Mouse (Mus musculus) embryonic facial prominence, embryonic 14.5 days (tissue): ENCODE measurements around the gene 4930452B06Rik. TPM values are rescaled to one million over a fixed set of nuclear protein-coding genes. Genes with fewer than 3 reads are reported as not detected.

Source experiments
- ATAC-seq: fragments of 200-750 bp; cut with Nextera tagmentation; 2 replicates; pipeline ENCODE4 v1.8.0; 2017; ENCODE audit warnings: low read depth, moderate number of reproducible peaks, moderate TSS enrichment
- DNase-seq: peaks from one replicate; pipeline ENCODE4 v3.0.0-alpha.2; 2015; ENCODE audit warnings: low spot score
- H3K27ac ChIP-seq: fragments of 300-500 bp; sonication (generic); replicated peaks from 2 replicates; pipeline ENCODE4 v1.5.1; 2014; ENCODE audit warnings: low read depth, mild to moderate bottlenecking, low read length, moderate library complexity
- H3K27me3 ChIP-seq: fragments of 300-500 bp; sonication (generic); replicated peaks from 2 replicates; pipeline ENCODE4 v1.6.1; 2014; ENCODE audit warnings: low read length; ENCODE audit not compliant: control insufficient read depth, insufficient read depth
- H3K36me3 ChIP-seq: fragments of 300-500 bp; sonication (generic); 2 replicates; pipeline ENCODE4 v1.6.1; 2014; ENCODE audit warnings: low read length, mixed read lengths; ENCODE audit not compliant: control insufficient read depth, insufficient read depth
- H3K4me1 ChIP-seq: fragments of 300-500 bp; sonication (generic); 2 replicates; pipeline ENCODE4 v1.6.1; 2014; ENCODE audit warnings: antibody characterized with exemption, low read length; ENCODE audit not compliant: control insufficient read depth, insufficient read depth
- H3K4me2 ChIP-seq: fragments of 300-500 bp; sonication (generic); 2 replicates; pipeline ENCODE4 v1.6.1; 2014; ENCODE audit warnings: low read depth, mild to moderate bottlenecking, low read length, moderate library complexity, mixed read lengths
- H3K4me3 ChIP-seq: fragments of 300-500 bp; sonication (generic); 2 replicates; pipeline ENCODE4 v1.5.1; 2014; ENCODE audit warnings: low read depth, mild to moderate bottlenecking, low read length
- H3K9ac ChIP-seq: fragments of 300-500 bp; sonication (generic); 2 replicates; pipeline ENCODE4 v1.6.1; 2014; ENCODE audit warnings: low read depth, mild to moderate bottlenecking, low read length, moderate library complexity, mixed read lengths
- H3K9me3 ChIP-seq: fragments of 300-500 bp; sonication (generic); 2 replicates; pipeline ENCODE4 v1.6.1; 2016; ENCODE audit warnings: low read length; ENCODE audit not compliant: control insufficient read depth
- WGBS: fragments of 180-500 bp; shearing (Covaris S2); extraction: QIAGEN DNeasy Blood & Tissue Kit; methylation state at CpG from one replicate; pipeline ENCODE4 v1.1.7; 2014; 5-methylcytosine and 5-hydroxymethylcytosine counted together
- polyA plus RNA-seq: library from polyadenylated mRNA; unstranded; fragments of >200 nt; fragmentation: Nextera tagmentation; extraction: Ambion mirVana; gene quantifications from 2 replicates; pipeline ENCODE4 v1.2.1, GENCODE M21; 2014

Gene 4930452B06Rik
- polyA plus RNA-seq, 1 experiment from 2014 or later = 11.0 TPM

DNA sequence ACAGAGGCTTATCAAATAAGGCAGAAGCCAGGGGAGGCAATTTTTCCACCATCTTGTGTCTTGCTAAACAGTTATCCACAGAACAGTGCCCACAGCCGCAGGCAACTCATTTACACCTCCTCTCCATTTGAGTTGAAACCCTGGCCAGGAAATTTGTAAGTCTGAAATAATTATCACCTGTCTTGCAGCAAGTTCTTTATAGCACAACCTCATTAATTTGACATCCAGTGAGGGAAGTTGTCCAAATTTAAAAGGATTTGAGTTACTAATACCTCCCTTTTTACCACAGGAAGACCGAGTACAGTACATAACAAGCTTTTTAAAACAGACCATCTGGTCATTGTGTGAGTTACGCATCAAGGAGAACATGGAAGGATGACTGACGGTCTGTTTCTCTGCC lies 154.8 kb downstream of the 4930452B06Rik start:
- DNase-seq = no peak
- no peaks in the 10 kb centered on the region for H3K36me3 ChIP-seq
- 66% methylated on average over 4 of the region's 4 CpGs for WGBS
- no peak for ATAC-seq
- H3K4me3 ChIP-seq = no peak overlapping the region
- H3K4me1 ChIP-seq = no peaks in the 10 kb centered on the region
- no peak overlapping the region for H3K9ac ChIP-seq
- no peak overlapping the region for H3K4me2 ChIP-seq
- H3K27me3 ChIP-seq = no peaks in the 10 kb centered on the region
- H3K27ac ChIP-seq = no peak overlapping the region
- no peaks in the 10 kb centered on the region for H3K9me3 ChIP-seq

- H3K4me2 ChIP-seq = no peak overlapping the region
- ATAC-seq (no peak), DNase-seq (no peak)
- H3K9me3 ChIP-seq = no peaks in the 10 kb centered on the region
- 89% methylated on average over 10 of the region's 10 CpGs for WGBS
- H3K27me3 ChIP-seq = no peaks in the 10 kb centered on the region
- no peak overlapping the region for H3K4me3 ChIP-seq
- no peaks in the 10 kb centered on the region for H3K4me1 ChIP-seq
- H3K36me3 ChIP-seq = no peaks in the 10 kb centered on the region
- H3K9ac ChIP-seq = no peak overlapping the region
- no peak overlapping the region for H3K27ac ChIP-seq
These were observed 155.6 kb downstream of the 4930452B06Rik start for GRCm38 (mm10) chr14:8510288-8510959.

DNA sequence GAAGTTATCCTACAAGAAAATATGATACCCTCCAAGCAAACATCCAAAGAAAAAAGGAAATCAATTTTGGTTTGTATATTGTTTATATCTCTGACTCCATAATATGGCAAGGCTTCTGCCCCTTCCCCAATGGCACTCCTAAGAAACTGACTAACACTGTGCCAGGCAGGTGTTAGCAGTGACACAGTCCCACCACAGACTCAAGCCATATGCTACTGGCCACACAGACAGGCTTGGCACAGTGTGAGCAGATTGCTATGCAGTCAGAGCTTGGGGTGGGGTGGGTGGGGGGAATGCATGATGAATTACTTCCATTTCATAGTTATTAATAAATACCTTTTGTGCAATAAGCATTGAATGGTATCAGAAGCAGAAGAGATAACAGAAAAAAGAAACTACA lies 157.4 kb downstream of the 4930452B06Rik start:
- H3K27ac ChIP-seq = no peak overlapping the region
- H3K9me3 ChIP-seq = no peaks in the 10 kb centered on the region
- H3K27me3 ChIP-seq = no peaks in the 10 kb centered on the region
- H3K36me3 ChIP-seq = no peaks in the 10 kb centered on the region
- H3K4me3 ChIP-seq = no peak overlapping the region
- no peak for DNase-seq
- no peak overlapping the region for H3K4me2 ChIP-seq
- no peaks in the 10 kb centered on the region for H3K4me1 ChIP-seq
- H3K9ac ChIP-seq = no peak overlapping the region
- no peak for ATAC-seq

DNA sequence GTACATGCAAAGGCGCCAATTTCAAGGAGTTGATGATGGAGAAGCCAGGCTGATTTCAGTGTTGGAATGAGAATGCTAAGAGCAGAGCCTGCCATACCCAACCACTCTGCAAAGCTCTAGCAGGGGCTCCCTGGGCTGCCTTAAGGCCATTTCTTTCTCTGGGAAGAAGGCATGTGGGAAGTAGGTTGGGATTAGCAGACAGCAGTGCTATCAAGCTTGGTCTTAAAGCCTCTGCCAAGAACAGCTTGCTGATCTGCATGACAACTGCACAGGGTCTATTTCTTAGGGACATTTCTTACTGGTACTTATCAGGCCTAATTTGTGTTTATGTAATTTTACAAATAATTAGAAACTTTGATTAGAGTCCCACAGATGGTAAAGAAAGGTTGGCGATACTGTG lies 161.8 kb downstream of the 4930452B06Rik start:
- Histone ChIP-seq H3K36me3 (no peaks in the 10 kb centered on the region), H3K27ac (no peak overlapping the region), H3K4me2 (no peak overlapping the region), H3K4me3 (no peak overlapping the region), H3K27me3 (no peaks in the 10 kb centered on the region), H3K4me1 (no peaks in the 10 kb centered on the region), H3K9me3 (no peaks in the 10 kb centered on the region), H3K9ac (no peak overlapping the region)
- 91% methylated on average over 2 of the region's 2 CpGs for WGBS
- ATAC-seq (no peak), DNase-seq (no peak)

- Histone ChIP-seq H3K4me3 (no peak overlapping the region), H3K4me2 (no peak overlapping the region), H3K9ac (no peak overlapping the region), H3K36me3 (no peaks in the 10 kb centered on the region), H3K27me3 (no peaks in the 10 kb centered on the region), H3K4me1 (no peaks in the 10 kb centered on the region), H3K27ac (no peak overlapping the region), H3K9me3 (no peaks in the 10 kb centered on the region)
- 90% methylated on average over 3 of the region's 3 CpGs for WGBS
- DNase-seq = no peak
- no peak for ATAC-seq
These were observed 162.7 kb downstream of the 4930452B06Rik start for GRCm38 (mm10) chr14:8503345-8503744.

- no peak for DNase-seq
- Histone ChIP-seq H3K9me3 (no peaks in the 10 kb centered on the region), H3K9ac (no peak overlapping the region), H3K27ac (no peak overlapping the region), H3K4me3 (no peak overlapping the region), H3K27me3 (no peaks in the 10 kb centered on the region), H3K4me1 (no peaks in the 10 kb centered on the region), H3K36me3 (no peaks in the 10 kb centered on the region), H3K4me2 (no peak overlapping the region)
- no peak for ATAC-seq
- WGBS = 87% methylated on average over 5 of the region's 5 CpGs
These were observed 163.5 kb downstream of the 4930452B06Rik start for GRCm38 (mm10) chr14:8502496-8502895.

DNA sequence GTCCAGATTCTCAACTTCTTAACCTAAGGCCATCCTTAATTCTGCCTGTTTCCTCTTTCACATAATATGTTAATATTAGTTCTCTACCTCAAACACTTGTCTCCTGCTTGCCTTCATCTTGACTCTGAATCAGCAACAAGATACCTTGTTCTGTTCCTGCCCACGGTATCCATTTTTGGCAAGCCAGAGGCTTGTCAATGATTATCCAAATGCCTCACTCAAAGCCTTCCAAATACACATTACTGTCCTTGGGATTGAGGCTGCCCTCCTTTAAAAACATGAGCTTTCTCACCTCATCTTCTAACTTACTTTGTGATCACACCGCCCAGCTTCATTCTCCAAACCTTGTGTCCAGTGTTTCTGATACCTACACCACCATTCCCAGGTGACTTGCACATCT lies 170.3 kb downstream of the 4930452B06Rik start:
- no peaks in the 10 kb centered on the region for H3K27me3 ChIP-seq
- H3K4me1 ChIP-seq = no peaks in the 10 kb centered on the region
- H3K9ac ChIP-seq = no peak overlapping the region
- H3K27ac ChIP-seq = no peak overlapping the region
- no peak overlapping the region for H3K4me3 ChIP-seq
- ATAC-seq (no peak), DNase-seq (no peak)
- no peaks in the 10 kb centered on the region for H3K36me3 ChIP-seq
- no peak overlapping the region for H3K4me2 ChIP-seq
- H3K9me3 ChIP-seq = no peaks in the 10 kb centered on the region
- WGBS = 85% methylated on average over 2 of the region's 2 CpGs

DNA sequence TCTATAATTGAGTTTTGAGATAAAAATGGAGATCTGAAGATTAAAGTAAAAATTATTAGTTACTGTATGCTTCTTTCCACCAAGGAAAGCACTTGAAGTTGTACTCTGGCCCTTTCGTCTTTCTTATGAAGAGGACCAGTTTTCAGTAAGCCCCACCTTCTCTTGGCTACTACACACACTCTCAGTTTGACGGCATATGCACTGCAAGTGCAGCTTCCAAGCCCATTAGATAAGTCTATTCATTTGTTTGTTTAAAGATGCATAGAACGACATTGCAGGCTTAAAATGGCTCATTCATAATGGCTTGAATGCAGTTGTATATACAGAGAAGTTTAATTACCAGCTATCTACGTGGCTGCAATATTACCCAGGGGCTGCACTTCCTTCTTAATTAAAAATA lies 171.1 kb downstream of the 4930452B06Rik start:
- no peak for ATAC-seq

GRCm38 (mm10) chr14:8494260-8494659 lies 171.8 kb downstream of the 4930452B06Rik start:
- Histone ChIP-seq H3K27ac (no peak overlapping the region), H3K9ac (no peak overlapping the region), H3K27me3 (no peaks in the 10 kb centered on the region), H3K4me1 (no peaks in the 10 kb centered on the region), H3K4me3 (no peak overlapping the region), H3K36me3 (no peaks in the 10 kb centered on the region), H3K9me3 (no peaks in the 10 kb centered on the region), H3K4me2 (no peak overlapping the region)
- ATAC-seq = peak; percentile 77; the same call in 1 of the 2 replicates
- 44% methylated on average over 1 of the region's 1 CpGs for WGBS
- peak; percentile 49 for DNase-seq

More for the DNA sequence above, 171.1 kb downstream of the 4930452B06Rik start:
- H3K36me3 ChIP-seq = no peaks in the 10 kb centered on the region
- 71% methylated on average over 4 of the region's 4 CpGs for WGBS
- no peak overlapping the region for H3K9ac ChIP-seq
- no peaks in the 10 kb centered on the region for H3K9me3 ChIP-seq
- H3K27me3 ChIP-seq = no peaks in the 10 kb centered on the region
- no peak overlapping the region for H3K4me3 ChIP-seq
- no peak for DNase-seq
- H3K4me2 ChIP-seq = no peak overlapping the region
- H3K27ac ChIP-seq = no peak overlapping the region
- H3K4me1 ChIP-seq = no peaks in the 10 kb centered on the region
